In genomic region chr13:23756790-23757189, GRCm38 (mm10) we compare ENCODE assay signal across 8 mouse cellular contexts. TPM values are rescaled to one million over a fixed set of nuclear protein-coding genes. Genes with fewer than 3 reads are reported as not detected.
A peak's percentile ranks its signal among the peaks of the same experiment; 100 is the strongest.
DNase-seq lines count a peak whose midpoint lies in the region; ATAC-seq lines count a peak whose summit lies in the region.

Hist1h4b (plus strand) TSS chr13:23757013.

- peaks cover 36% of the 10 kb centered on the region for H3K4me1 ChIP-seq in forebrain, embryonic 15.5 days
- H3K4me1 ChIP-seq in neural tube, embryonic 14.5 days (ENCODE audit: control insufficient read depth, insufficient read depth, low read length), result no peaks in the 10 kb centered on the region; the same call in none of the 2 replicates

- DNase-seq in MEL-GATA-1-ER (ENCODE audit: extremely low read depth, low read depth), result peak; percentile 96
- DNase-seq in cerebellum, adult 11-12 months, result peak; percentile 89
- peak; percentile 79 to 82 for DNase-seq in heart, postnatal 36 days
- peak; percentile 84 to 95 for DNase-seq in layer of hippocampus, adult 18-20 months (ENCODE audit: low spot score in 2 of 2)
- DNase-seq in lung, adult 18-20 months, result peak; percentile 85 to 92
- peak; percentile 75 to 93 for DNase-seq in thymus, adult 18-20 months

- peak within 1 kb of the TSS; percentile 90 for H3K27ac ChIP-seq in forebrain, embryonic 15.5 days (replicated peaks)
- H3K27ac ChIP-seq in neural tube, embryonic 14.5 days (ENCODE audit: low read depth, low read length), result peak within 1 kb of the TSS; percentile 68; the same call in 1 of the 2 replicates

- peak; percentile 77 for ATAC-seq in forebrain, embryonic 15.5 days (replicated peaks)
- ATAC-seq in neural tube, embryonic 14.5 days (ENCODE audit: low read depth), result peak; percentile 75

- H3K4me2 ChIP-seq in forebrain, embryonic 15.5 days (replicated peaks), result peak within 1 kb of the TSS; percentile 63
- peak within 1 kb of the TSS; percentile 51 for H3K4me2 ChIP-seq in neural tube, embryonic 14.5 days (ENCODE audit: low read depth, low read length)

- no peaks in the 10 kb centered on the region for H3K9me3 ChIP-seq in forebrain, embryonic 15.5 days
- H3K9me3 ChIP-seq in neural tube, embryonic 14.5 days (ENCODE audit: control insufficient read depth, low read length), result no peaks in the 10 kb centered on the region

- WGBS in forebrain, embryonic 15.5 days, result under 1% methylated on average over 19 of the region's 22 CpGs
- under 1% methylated on average over 17 of the region's 22 CpGs for WGBS in neural tube, embryonic 14.5 days

- H3K27me3 ChIP-seq in forebrain, embryonic 15.5 days, result no peaks in the 10 kb centered on the region
- no peaks in the 10 kb centered on the region for H3K27me3 ChIP-seq in neural tube, embryonic 14.5 days (ENCODE audit: control insufficient read depth, insufficient read depth, low read length)

- no peaks in the 10 kb centered on the region for H3K36me3 ChIP-seq in forebrain, embryonic 15.5 days
- H3K36me3 ChIP-seq in neural tube, embryonic 14.5 days (ENCODE audit: control insufficient read depth, insufficient read depth, low read length), result no peaks in the 10 kb centered on the region

- intact Hi-C loops in heart, postnatal 36 days (cut with DNase I), result no loop called here

- peak within 1 kb of the TSS; percentile 48 for H3K9ac ChIP-seq in forebrain, embryonic 15.5 days (replicated peaks)
- no peak within 1 kb of the TSS for H3K9ac ChIP-seq in neural tube, embryonic 14.5 days (replicated peaks; ENCODE audit: low read depth, low read length)

- peak within 1 kb of the TSS; percentile 42 for H3K4me3 ChIP-seq in forebrain, embryonic 15.5 days
- H3K4me3 ChIP-seq in neural tube, embryonic 14.5 days (ENCODE audit: low read depth, low read length), result peak within 1 kb of the TSS; percentile 25

RNA-seq across cellular contexts. Expression of gene Hist1h4b, which starts in this region (rescaled TPM):
- 2.8 and 3.8 TPM in 2 replicates for polyA plus RNA-seq in forebrain, embryonic 15.5 days (2015; fragmentation: Nextera tagmentation; extraction: Ambion mirVana)
- total RNA-seq in heart, postnatal 36 days (2021), result 10 to 100 TPM; 13.8 to 18.3 TPM
- 10 to 100 TPM; 73.0 to 74.7 TPM for total RNA-seq in layer of hippocampus, adult 18-20 months (2021)
- polyA plus RNA-seq in neural tube, embryonic 14.5 days (2014; fragmentation: Nextera tagmentation; extraction: Ambion mirVana), result 1.8 TPM in 1 of 2 replicates, not detected in the other

Comparison
In these comparisons a context has a peak if more than half of its experiments do, and no peak if none do; other contexts are left out.
1. Peak in every context shown above with its lines: DNase-seq, ATAC-seq, H3K4me3 ChIP-seq and H3K27ac ChIP-seq.